ENCODE assay signal across 22 mouse cellular contexts in the genomic region with DNA sequence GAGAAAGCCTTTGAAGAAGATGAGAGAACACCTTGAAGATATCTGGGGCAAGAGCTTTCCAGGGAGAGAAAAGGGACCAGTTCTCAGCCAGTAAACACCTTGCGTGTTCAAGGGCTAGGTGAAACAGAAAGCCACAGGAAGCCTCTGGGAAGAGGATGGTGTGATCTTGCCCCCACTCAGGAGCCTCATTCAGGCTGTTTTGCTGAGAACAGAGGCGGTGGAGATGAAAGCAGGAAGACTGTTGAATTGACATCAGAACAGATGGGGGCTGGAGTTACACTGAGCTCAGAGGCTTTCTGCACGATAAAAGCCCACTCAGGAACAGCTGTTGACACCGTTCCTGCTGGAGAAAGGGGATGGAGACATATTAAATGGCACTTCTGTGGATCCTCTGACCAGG.
DNase-seq lines count a peak whose midpoint lies in the region; ATAC-seq and TF ChIP-seq lines count a peak whose summit lies in the region.
"Had no signal": no experiment of that assay in that cellular context is flagged by ENCODE, and none has a peak within 500 bp of the region (broad histone marks: within the 10 kb centered on the region; RNA-seq: fewer than 3 reads in every experiment).

No protein-coding gene starts in this region.

- 29% methylated on average over 4 of the region's 4 CpGs for whole genome bisulfite sequencing in forebrain, postnatal 0 days
- WGBS in forebrain, embryonic 10.5 days: 73% methylated on average over 4 of the region's 4 CpGs
- 39% methylated on average over 4 of the region's 4 CpGs for WGBS in hindbrain, embryonic 16.5 days

- peaks cover 12% of the 10 kb centered on the region for H3K4me1 ChIP-seq in forebrain, postnatal 0 days (ENCODE audit: insufficient read depth)
- peaks cover 25% of the 10 kb centered on the region for H3K4me1 ChIP-seq in forebrain, embryonic 10.5 days
- peaks cover 4% of the 10 kb centered on the region for H3K4me1 ChIP-seq in hindbrain, embryonic 16.5 days (ENCODE audit: control insufficient read depth, insufficient read depth, low read depth, low read length)
- H3K4me1 ChIP-seq: heart, embryonic 13.5 days; liver, embryonic 15.5 days; megakaryocyte, embryonic 14.5 days had no signal

- no peak for DNase-seq in forebrain, postnatal 0 days
- no peak for DNase-seq in forebrain, embryonic 10.5 days (ENCODE audit: extremely low spot score, low spot score)
- DNase-seq in right cerebral cortex, adult 2 months (ENCODE audit: low spot score in 2 of 2): peak; percentile 17 to 30
- DNase-seq in right cerebral cortex, postnatal 14 days: no peak
- peak; percentile 64 for DNase-seq in thymus, postnatal 0 days (ENCODE audit: low spot score)
- DNase-seq: adrenal gland, postnatal 14 days; cerebellum, adult 9-10 months; heart, postnatal 36 days; kidney, adult 11 months; right cerebral cortex, postnatal 25 days had no signal

- H3K4me2 ChIP-seq in forebrain, postnatal 0 days (ENCODE audit: low read depth): no peak overlapping the region
- no peak overlapping the region for H3K4me2 ChIP-seq in hindbrain, embryonic 16.5 days (ENCODE audit: low read length)
- H3K4me2 ChIP-seq: embryonic facial prominence, embryonic 13.5 days; heart, embryonic 13.5 days; limb, embryonic 13.5 days; liver, embryonic 15.5 days had no signal

- H3K36me3 ChIP-seq in forebrain, postnatal 0 days (ENCODE audit: insufficient read depth): no peaks in the 10 kb centered on the region
- H3K36me3 ChIP-seq in forebrain, embryonic 10.5 days (replicated peaks): no peaks in the 10 kb centered on the region
- H3K36me3 ChIP-seq in hindbrain, embryonic 16.5 days (ENCODE audit: control insufficient read depth, insufficient read depth, low read length): no peaks in the 10 kb centered on the region
- H3K36me3 ChIP-seq: embryonic facial prominence, embryonic 13.5 days; heart, embryonic 13.5 days; limb, embryonic 13.5 days; liver, embryonic 15.5 days had no signal

- no peaks in the 10 kb centered on the region for H3K27me3 ChIP-seq in forebrain, postnatal 0 days (ENCODE audit: insufficient read depth, low read length)
- 0 out of 2 replicates have a peak, but pooled peaks cover 5% of the 10 kb centered on the region for H3K27me3 ChIP-seq in forebrain, embryonic 10.5 days (ENCODE audit: poor library complexity, severe bottlenecking)
- H3K27me3 ChIP-seq in hindbrain, embryonic 16.5 days (replicated peaks; ENCODE audit: control insufficient read depth, insufficient read depth, low read length): no peaks in the 10 kb centered on the region
- H3K27me3 ChIP-seq: embryonic facial prominence, embryonic 13.5 days; heart, embryonic 13.5 days; limb, embryonic 13.5 days; liver, embryonic 15.5 days had no signal

- no peak overlapping the region for H3K27ac ChIP-seq in forebrain, postnatal 0 days (ENCODE audit: low read depth, low read length)
- no peak overlapping the region for H3K27ac ChIP-seq in forebrain, embryonic 10.5 days
- H3K27ac ChIP-seq in hindbrain, embryonic 16.5 days (ENCODE audit: low read depth, low read length): no peak overlapping the region
- H3K27ac ChIP-seq: embryonic facial prominence, embryonic 13.5 days; heart, embryonic 13.5 days; hindbrain, postnatal 0 days; kidney, postnatal 0 days; limb, embryonic 13.5 days; liver, embryonic 15.5 days; stomach, postnatal 0 days had no signal

- no peak for TF ChIP-seq CTCF in forebrain, postnatal 0 days (IDR thresholded peaks at IDR 0.05; ENCODE audit: low read depth)

- H3K9me3 ChIP-seq in forebrain, postnatal 0 days (ENCODE audit: low read length): no peaks in the 10 kb centered on the region
- no peaks in the 10 kb centered on the region for H3K9me3 ChIP-seq in forebrain, embryonic 10.5 days
- H3K9me3 ChIP-seq in hindbrain, embryonic 16.5 days (ENCODE audit: control insufficient read depth, low read length): no peaks in the 10 kb centered on the region
- H3K9me3 ChIP-seq: embryonic facial prominence, embryonic 13.5 days; heart, embryonic 13.5 days; limb, embryonic 13.5 days; liver, embryonic 15.5 days; megakaryocyte, embryonic 14.5 days had no signal

- no peak overlapping the region for H3K4me3 ChIP-seq in forebrain, postnatal 0 days (ENCODE audit: low read depth, low read length)
- H3K4me3 ChIP-seq in forebrain, embryonic 10.5 days: no peak overlapping the region
- H3K4me3 ChIP-seq in hindbrain, embryonic 16.5 days (ENCODE audit: low read length): no peak overlapping the region
- H3K4me3 ChIP-seq: embryonic facial prominence, embryonic 13.5 days; heart, embryonic 13.5 days; limb, embryonic 13.5 days; liver, embryonic 15.5 days; megakaryocyte, embryonic 14.5 days; myocyte had no signal

- 0 out of 2 replicates have a peak, but pooled peaks have one; percentile 23 for ATAC-seq in forebrain, postnatal 0 days
- ATAC-seq in hindbrain, embryonic 16.5 days: no peak
- ATAC-seq in CD4-positive, CD25-positive, alpha-beta regulatory T cell, adult 4 months: no peak
- ATAC-seq: hindbrain, postnatal 0 days; lung, postnatal 0 days had no signal

- H3K9ac ChIP-seq in forebrain, postnatal 0 days: no peak overlapping the region
- H3K9ac ChIP-seq in hindbrain, embryonic 16.5 days (ENCODE audit: low read depth, low read length): no peak overlapping the region
- H3K9ac ChIP-seq: embryonic facial prominence, embryonic 13.5 days; heart, embryonic 13.5 days; limb, embryonic 13.5 days; liver, embryonic 15.5 days had no signal

Comparison
In these comparisons a context has a peak if more than half of its experiments do, and no peak if none do; other contexts are left out.
1. DNase-seq: peak in right cerebral cortex, adult 2 months (2 of 2) and thymus, postnatal 0 days (single experiment); none in forebrain, postnatal 0 days (single experiment), forebrain, embryonic 10.5 days (single experiment) and right cerebral cortex, postnatal 14 days (single experiment).